Mouse (Mus musculus) lung, postnatal 0 days (tissue): ENCODE results near the gene Ctsa.
"Not testable (repeated sequence)": the region's sequence is repeated elsewhere in the genome, so short reads cannot be mapped to it uniquely, and the experiment has no call there.

ENCODE experiments used
- CTCF ChIP-seq: IDR thresholded peaks from 2 replicates; pipeline ENCODE4 v1.5.1; 2016; ENCODE audit warnings: antibody characterized with exemption, mild to moderate bottlenecking
- EP300 ChIP-seq: IDR thresholded peaks from 2 replicates; pipeline ENCODE4 v1.6.1; 2016; ENCODE audit warnings: antibody characterized with exemption, mild to moderate bottlenecking, control low read depth

- not testable (repeated sequence) for TF ChIP-seq EP300, CTCF
Measured at GRCm38 (mm10) chr2:164877376-164878215, 44.9 kb downstream of the Ctsa start.
